In the genomic region with DNA sequence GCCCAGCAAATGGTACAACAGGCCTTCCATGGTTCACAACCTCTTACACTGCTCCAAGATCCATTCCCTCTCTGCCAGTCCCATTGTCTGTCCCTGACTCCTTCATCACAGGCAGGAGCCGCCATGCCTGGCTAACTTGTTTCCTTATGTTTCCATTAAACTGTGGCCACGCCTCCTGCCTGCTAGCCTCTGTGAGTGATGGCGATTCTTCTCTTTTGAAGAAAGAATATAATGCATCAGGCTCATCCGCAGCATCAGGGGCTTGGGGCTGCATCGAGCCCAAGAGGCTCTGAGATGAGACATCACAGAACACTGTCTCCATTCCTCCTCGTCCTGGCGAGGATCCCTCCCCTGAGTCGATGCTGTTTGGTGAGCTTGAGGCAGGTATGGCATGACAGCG, we compare ENCODE assay signal across 25 mouse cellular contexts. TPM values are rescaled to one million over a fixed set of nuclear protein-coding genes. Genes with fewer than 3 reads are reported as not detected.
DNase-seq lines count a peak whose midpoint lies in the region; ATAC-seq lines count a peak whose summit lies in the region.
"Had no signal": no experiment of that assay in that cellular context is flagged by ENCODE, and none has a peak within 500 bp of the region (broad histone marks: within the 10 kb centered on the region; RNA-seq: fewer than 3 reads in every experiment).

No protein-coding gene starts in this region.

- no peak overlapping the region for H3K9ac ChIP-seq in hindbrain, embryonic 12.5 days
- H3K9ac ChIP-seq in midbrain, embryonic 11.5 days (ENCODE audit: low read length) = no peak overlapping the region
- H3K9ac ChIP-seq in midbrain, embryonic 14.5 days (replicated peaks; ENCODE audit: low read length) = no peak overlapping the region
- H3K9ac ChIP-seq: embryonic facial prominence, embryonic 12.5 days; forebrain, embryonic 13.5 days had no signal

- no peaks in the 10 kb centered on the region for H3K36me3 ChIP-seq in hindbrain, embryonic 10.5 days
- no peaks in the 10 kb centered on the region for H3K36me3 ChIP-seq in hindbrain, embryonic 12.5 days
- H3K36me3 ChIP-seq in midbrain, embryonic 11.5 days (ENCODE audit: control insufficient read depth, insufficient read depth, low read length) = no peaks in the 10 kb centered on the region
- no peaks in the 10 kb centered on the region for H3K36me3 ChIP-seq in midbrain, embryonic 14.5 days (ENCODE audit: control insufficient read depth, insufficient read depth, low read length)
- H3K36me3 ChIP-seq: embryonic facial prominence, embryonic 10.5 days; embryonic facial prominence, embryonic 12.5 days; G1E had no signal

- peak; percentile 81 for DNase-seq in heart, adult 11 months
- no peak for DNase-seq in heart, postnatal 14 days
- no peak for DNase-seq in hindbrain, embryonic 10.5 days (ENCODE audit: low spot score)
- peak; percentile 64 for DNase-seq in midbrain, embryonic 11.5 days (ENCODE audit: low spot score, missing footprints)
- no peak for DNase-seq in midbrain, embryonic 14.5 days
- DNase-seq in testis, postnatal 14 days (ENCODE audit: low spot score) = peak; percentile 49
- DNase-seq in testis, postnatal 10 days (ENCODE audit: low spot score) = no peak
- DNase-seq: adrenal gland, adult 8-10 months; adrenal gland, postnatal 14 days; adrenal gland, postnatal 36 days; B cell, adult 2 months; cerebellum, adult 11-12 months; cerebellum, adult 2 months; cerebellum, adult 9-10 months; cerebellum, postnatal 10 days; cerebellum, postnatal 25 days had no signal

- no peaks in the 10 kb centered on the region for H3K9me3 ChIP-seq in hindbrain, embryonic 10.5 days
- H3K9me3 ChIP-seq in hindbrain, embryonic 12.5 days (replicated peaks) = no peaks in the 10 kb centered on the region
- no peaks in the 10 kb centered on the region for H3K9me3 ChIP-seq in midbrain, embryonic 11.5 days (ENCODE audit: control insufficient read depth, low read length)
- no peaks in the 10 kb centered on the region for H3K9me3 ChIP-seq in midbrain, embryonic 14.5 days (ENCODE audit: control insufficient read depth, low read length)
- H3K9me3 ChIP-seq: embryonic facial prominence, embryonic 10.5 days; embryonic facial prominence, embryonic 12.5 days; forebrain, embryonic 13.5 days; G1E had no signal

- H3K4me2 ChIP-seq in hindbrain, embryonic 12.5 days (replicated peaks) = no peak overlapping the region
- H3K4me2 ChIP-seq in midbrain, embryonic 11.5 days = no peak overlapping the region
- H3K4me2 ChIP-seq in midbrain, embryonic 14.5 days (ENCODE audit: low read length) = no peak overlapping the region
- H3K4me2 ChIP-seq: embryonic facial prominence, embryonic 12.5 days; forebrain, embryonic 13.5 days had no signal

- no peaks in the 10 kb centered on the region for H3K27me3 ChIP-seq in hindbrain, embryonic 10.5 days (ENCODE audit: insufficient read depth, poor library complexity, severe bottlenecking)
- H3K27me3 ChIP-seq in hindbrain, embryonic 12.5 days = no peaks in the 10 kb centered on the region; the same call in 1 of the 2 replicates
- no peaks in the 10 kb centered on the region for H3K27me3 ChIP-seq in midbrain, embryonic 11.5 days (ENCODE audit: control insufficient read depth, insufficient read depth, low read length)
- no peaks in the 10 kb centered on the region for H3K27me3 ChIP-seq in midbrain, embryonic 14.5 days (ENCODE audit: control insufficient read depth, insufficient read depth, low read length)
- H3K27me3 ChIP-seq: embryonic facial prominence, embryonic 12.5 days; forebrain, embryonic 13.5 days; Patski had no signal

- peak overlapping the region; percentile 23 for H3K27ac ChIP-seq in hindbrain, embryonic 10.5 days
- no peak overlapping the region for H3K27ac ChIP-seq in hindbrain, embryonic 12.5 days
- H3K27ac ChIP-seq in midbrain, embryonic 11.5 days (ENCODE audit: low read depth, low read length) = no peak overlapping the region
- H3K27ac ChIP-seq in midbrain, embryonic 14.5 days (replicated peaks; ENCODE audit: low read depth, low read length) = no peak overlapping the region
- H3K27ac ChIP-seq: embryonic facial prominence, embryonic 10.5 days; embryonic facial prominence, embryonic 12.5 days; forebrain, embryonic 13.5 days had no signal

- no peak overlapping the region for H3K4me3 ChIP-seq in hindbrain, embryonic 10.5 days
- no peak overlapping the region for H3K4me3 ChIP-seq in hindbrain, embryonic 12.5 days
- no peak overlapping the region for H3K4me3 ChIP-seq in midbrain, embryonic 11.5 days (ENCODE audit: low read depth, low read length)
- H3K4me3 ChIP-seq in midbrain, embryonic 14.5 days (replicated peaks; ENCODE audit: low read depth, low read length) = no peak overlapping the region
- H3K4me3 ChIP-seq: embryonic facial prominence, embryonic 10.5 days; embryonic facial prominence, embryonic 12.5 days; forebrain, embryonic 13.5 days had no signal

- peaks cover 27% of the 10 kb centered on the region for H3K4me1 ChIP-seq in hindbrain, embryonic 10.5 days (replicated peaks)
- peaks cover 4% of the 10 kb centered on the region for H3K4me1 ChIP-seq in hindbrain, embryonic 12.5 days
- no peaks in the 10 kb centered on the region for H3K4me1 ChIP-seq in midbrain, embryonic 11.5 days (ENCODE audit: control insufficient read depth, insufficient read depth, low read length)
- H3K4me1 ChIP-seq in midbrain, embryonic 14.5 days (ENCODE audit: control insufficient read depth, insufficient read depth, low read length) = no peaks in the 10 kb centered on the region
- H3K4me1 ChIP-seq: forebrain, embryonic 13.5 days had no signal

- intact Hi-C loops in heart, postnatal 14 days (cut with DNase I) = no loop called here

- WGBS in hindbrain, embryonic 10.5 days = 61% methylated on average over 9 of the region's 9 CpGs
- WGBS in hindbrain, embryonic 12.5 days = 59% methylated on average over 9 of the region's 9 CpGs
- WGBS in midbrain, embryonic 11.5 days = 66% methylated on average over 9 of the region's 9 CpGs
- 44% methylated on average over 9 of the region's 9 CpGs for WGBS in midbrain, embryonic 14.5 days

- no peak for ATAC-seq in hindbrain, embryonic 12.5 days (ENCODE audit: low FRiP score)
- ATAC-seq in midbrain, embryonic 11.5 days (ENCODE audit: low FRiP score) = no peak
- ATAC-seq in midbrain, embryonic 14.5 days (ENCODE audit: low FRiP score, low TSS enrichment) = no peak
- ATAC-seq: activated CD4-positive, CD25-positive, alpha-beta regulatory T cell, adult 4 months; CD4-positive, CD25-positive, alpha-beta regulatory T cell, adult 4 months; forebrain, embryonic 13.5 days; Patski had no signal

RNA-seq across cellular contexts. Expression of a gene that starts 13.0 kb away (rescaled TPM):
- 1 to 10 TPM; 1.3 to 1.4 TPM for total RNA-seq in heart, postnatal 14 days (2021)
- polyA plus RNA-seq in hindbrain, embryonic 10.5 days (2016; fragmentation: Nextera tagmentation; extraction: Ambion mirVana) = 1.7 and 3.1 TPM in 2 replicates
- polyA plus RNA-seq in hindbrain, embryonic 12.5 days (2016; fragmentation: Nextera tagmentation; extraction: Ambion mirVana) = 4.0 and 4.7 TPM in 2 replicates
- 1.4 and 1.7 TPM in 2 replicates for polyA plus RNA-seq in midbrain, embryonic 11.5 days (2014; fragmentation: Nextera tagmentation; extraction: Ambion mirVana)
- 8.6 and 9.7 TPM in 2 replicates for polyA plus RNA-seq in midbrain, embryonic 14.5 days (2014; fragmentation: Nextera tagmentation; extraction: Ambion mirVana)
- total RNA-seq: CH12.LX had no signal
- polyA plus RNA-seq: activated CD4-positive, CD25-positive, alpha-beta regulatory T cell, adult 4 months had no signal

Comparison
In these comparisons a context has a peak if more than half of its experiments do, and no peak if none do; other contexts are left out.
1. DNase-seq: peak in heart, adult 11 months (single experiment), midbrain, embryonic 11.5 days (single experiment) and testis, postnatal 14 days (single experiment); none in heart, postnatal 14 days (0 of 2), hindbrain, embryonic 10.5 days (single experiment), midbrain, embryonic 14.5 days (single experiment) and testis, postnatal 10 days (single experiment).